Mouse (Mus musculus): ENCODE measurements around the gene Chrna9. TPM values are rescaled to one million over a fixed set of nuclear protein-coding genes. Genes with fewer than 3 reads are reported as not detected.

Chrna9 gene
- polyA plus RNA-seq, 1 experiment from 2014 or later = not detected

DNA sequence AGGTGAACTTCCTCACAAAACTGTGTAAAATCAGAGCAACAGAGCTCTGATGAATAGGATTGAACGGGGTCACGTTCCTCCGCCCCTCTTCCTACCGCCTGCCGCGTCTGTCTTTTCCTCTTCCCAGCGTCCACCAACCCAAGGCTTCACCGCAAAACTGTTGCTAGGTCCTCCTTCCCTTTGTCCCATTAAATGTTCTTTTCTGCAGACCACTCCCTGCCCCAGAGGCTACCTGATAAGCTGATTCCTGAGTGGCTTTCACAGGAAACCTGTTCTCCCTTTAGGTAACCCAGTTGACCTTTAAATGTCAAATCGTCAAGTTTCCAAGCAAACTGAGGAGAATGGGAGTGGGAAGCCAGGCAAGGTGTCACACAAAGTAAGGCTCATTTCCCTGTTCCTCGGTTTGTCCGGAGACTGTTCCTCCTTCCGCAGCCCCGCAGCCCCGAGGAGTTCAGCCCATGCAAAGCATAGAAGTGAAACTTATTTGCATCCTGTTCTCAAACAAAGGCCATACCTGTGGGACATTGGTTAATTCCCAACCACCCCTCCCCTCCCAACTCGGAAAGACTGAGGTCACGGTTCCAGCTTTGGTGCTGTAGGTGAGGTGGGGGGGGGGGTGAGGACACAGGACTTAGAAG, 70.4 kb downstream of the Chrna9 start:
- Histone ChIP-seq H3K4me2 (ENCODE audit: low read depth, low read length) (peak overlapping the region; percentile 60), H3K4me1 (ENCODE audit: insufficient read depth) (peaks cover 7% of the 10 kb centered on the region; the same call in 1 of the 2 replicates), H3K9ac (replicated peaks) (0 out of 2 replicates have a peak overlapping the region, but pooled peaks have one; percentile 13), H3K27me3 (ENCODE audit: insufficient read depth, low read length) (no peaks in the 10 kb centered on the region), H3K9me3 (ENCODE audit: low read length) (no peaks in the 10 kb centered on the region), H3K36me3 (replicated peaks; ENCODE audit: insufficient read depth, low read length) (no peaks in the 10 kb centered on the region), H3K27ac (ENCODE audit: low read depth) (peak overlapping the region; percentile 30; the same call in 1 of the 2 replicates), H3K4me3 (ENCODE audit: low read depth, low read length) (no peak overlapping the region)
- peak; percentile 45 for DNase-seq
- 24% methylated on average over 16 of the region's 16 CpGs for WGBS (ENCODE audit: insufficient replicate concordance)
- no peak for TF ChIP-seq CTCF (IDR thresholded peaks at IDR 0.05; ENCODE audit: low read depth)
- TF ChIP-seq EP300 (IDR thresholded peaks at IDR 0.05; ENCODE audit: low read depth) = no peak
- ATAC-seq = peak; percentile 81

DNA sequence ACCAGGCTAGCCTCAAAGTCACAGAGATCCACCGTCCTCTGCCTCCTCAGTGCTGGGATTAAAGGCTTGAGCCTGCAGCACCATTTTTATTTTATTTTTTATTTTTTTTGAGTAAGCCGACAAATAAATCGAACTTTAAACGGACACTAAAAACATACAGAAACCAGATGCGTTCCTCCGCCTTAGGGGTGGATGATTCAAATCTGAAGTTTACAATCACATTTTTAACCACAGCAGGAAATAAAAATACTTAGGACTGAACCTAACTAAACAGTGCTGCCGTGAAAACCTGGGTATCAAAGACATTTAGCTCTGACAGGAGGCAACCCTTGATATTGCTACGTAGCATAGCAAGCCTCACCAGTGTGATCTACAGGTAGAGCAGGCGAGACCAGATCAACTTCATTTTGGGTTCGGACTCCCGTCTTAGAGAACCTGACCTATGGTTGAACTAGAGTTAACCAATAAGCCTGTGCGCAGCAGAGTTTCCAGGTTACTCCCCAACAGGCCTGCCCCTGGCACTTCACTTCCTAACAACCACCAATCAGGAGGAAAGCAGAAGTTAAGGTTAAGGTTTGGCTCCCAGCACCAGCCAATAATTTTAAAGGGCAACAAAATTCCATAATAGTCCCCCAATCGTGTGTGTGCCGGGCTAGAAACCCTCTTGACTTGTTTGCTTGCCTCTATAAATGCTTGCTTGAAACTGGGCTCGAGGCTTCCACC, 73.7 kb downstream of the Chrna9 start:
- no peaks in the 10 kb centered on the region for H3K27me3 ChIP-seq (ENCODE audit: insufficient read depth, low read length)
- H3K27ac ChIP-seq (ENCODE audit: low read depth) = no peak overlapping the region
- no peak overlapping the region for H3K4me3 ChIP-seq (ENCODE audit: low read depth, low read length)
- no peak for ATAC-seq
- H3K9ac ChIP-seq (replicated peaks) = no peak overlapping the region
- no peak overlapping the region for H3K4me2 ChIP-seq (ENCODE audit: low read depth, low read length)
- H3K9me3 ChIP-seq (ENCODE audit: low read length) = no peaks in the 10 kb centered on the region
- TF ChIP-seq CTCF (IDR thresholded peaks at IDR 0.05; ENCODE audit: low read depth) = no peak
- WGBS (ENCODE audit: insufficient replicate concordance) = 80% methylated on average over 15 of the region's 15 CpGs
- peaks cover 7% of the 10 kb centered on the region; the same call in 1 of the 2 replicates for H3K4me1 ChIP-seq (ENCODE audit: insufficient read depth)
- DNase-seq = no peak
- H3K36me3 ChIP-seq (replicated peaks; ENCODE audit: insufficient read depth, low read length) = no peaks in the 10 kb centered on the region

DNA sequence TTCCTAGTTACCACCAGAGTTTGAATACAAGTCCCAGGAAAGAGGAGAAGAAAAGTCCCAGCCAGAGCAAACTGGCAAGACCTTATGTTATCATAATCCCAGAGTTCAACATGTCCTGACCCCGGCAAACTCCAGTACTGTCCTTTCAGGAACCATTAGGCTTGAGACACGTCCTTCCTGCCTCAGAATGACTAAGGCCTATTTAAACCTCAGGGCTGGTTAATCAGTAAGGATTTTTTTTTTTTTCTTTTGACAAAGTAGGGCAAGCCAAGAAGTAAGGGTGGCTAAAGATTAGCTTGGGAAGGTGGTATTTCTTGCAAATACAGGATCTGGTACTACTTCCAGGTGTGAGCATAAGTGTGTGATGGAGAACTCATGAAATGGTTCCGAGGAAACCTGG, 79.3 kb downstream of the Chrna9 start:
- no peak overlapping the region for H3K9ac ChIP-seq (replicated peaks)
- peaks cover 10% of the 10 kb centered on the region for H3K4me1 ChIP-seq (ENCODE audit: insufficient read depth)
- no peaks in the 10 kb centered on the region for H3K27me3 ChIP-seq (ENCODE audit: insufficient read depth, low read length)
- H3K4me3 ChIP-seq (ENCODE audit: low read depth, low read length) = no peak overlapping the region
- DNase-seq = no peak
- H3K36me3 ChIP-seq (replicated peaks; ENCODE audit: insufficient read depth, low read length) = peaks cover 6% of the 10 kb centered on the region
- ATAC-seq = peak; percentile 78
- H3K4me2 ChIP-seq (ENCODE audit: low read depth, low read length) = no peak overlapping the region
- WGBS (ENCODE audit: insufficient replicate concordance) = 46% methylated on average over 3 of the region's 3 CpGs
- H3K9me3 ChIP-seq (ENCODE audit: low read length) = no peaks in the 10 kb centered on the region
- H3K27ac ChIP-seq (ENCODE audit: low read depth) = peak overlapping the region; percentile 34; the same call in 1 of the 2 replicates
- no peak for TF ChIP-seq EP300 (IDR thresholded peaks at IDR 0.05; ENCODE audit: low read depth)
- no peak for TF ChIP-seq CTCF (IDR thresholded peaks at IDR 0.05; ENCODE audit: low read depth)

DNA sequence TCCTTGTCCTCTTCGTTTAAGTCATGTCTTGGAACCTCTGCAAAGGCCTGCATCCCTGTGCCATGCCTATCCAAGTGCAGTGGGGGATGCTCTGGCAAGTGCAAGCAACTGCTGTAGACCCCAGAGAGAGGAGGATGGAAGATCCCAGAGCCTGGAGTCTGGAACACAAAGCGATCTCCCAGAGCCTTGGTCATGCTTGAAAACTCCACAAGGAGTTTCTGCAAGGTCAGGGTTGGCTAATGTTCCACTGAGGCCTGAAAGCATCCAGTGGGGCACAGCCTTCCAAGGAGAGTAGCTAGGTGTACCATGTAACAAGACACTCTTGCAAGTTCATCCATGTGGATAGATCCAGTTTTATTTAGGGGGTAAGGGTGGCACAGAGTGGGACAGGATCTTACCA, 79.7 kb downstream of the Chrna9 start:
- DNase-seq (no peak), ATAC-seq (peak; percentile 16; the same call in 1 of the 2 replicates)
- peaks cover 10% of the 10 kb centered on the region for H3K4me1 ChIP-seq (ENCODE audit: insufficient read depth)
- no peak overlapping the region for H3K4me2 ChIP-seq (ENCODE audit: low read depth, low read length)
- peaks cover 10% of the 10 kb centered on the region for H3K36me3 ChIP-seq (replicated peaks; ENCODE audit: insufficient read depth, low read length)
- no peaks in the 10 kb centered on the region for H3K27me3 ChIP-seq (ENCODE audit: insufficient read depth, low read length)
- H3K9ac ChIP-seq (replicated peaks) = no peak overlapping the region
- peak overlapping the region; percentile 5; the same call in 1 of the 2 replicates for H3K27ac ChIP-seq (ENCODE audit: low read depth)
- TF ChIP-seq CTCF (IDR thresholded peaks at IDR 0.05; ENCODE audit: low read depth) (no peak), EP300 (IDR thresholded peaks at IDR 0.05; ENCODE audit: low read depth) (no peak)
- H3K4me3 ChIP-seq (ENCODE audit: low read depth, low read length) = no peak overlapping the region
- H3K9me3 ChIP-seq (ENCODE audit: low read length) = no peaks in the 10 kb centered on the region
- 63% methylated on average over 2 of the region's 2 CpGs for WGBS (ENCODE audit: insufficient replicate concordance)

DNA sequence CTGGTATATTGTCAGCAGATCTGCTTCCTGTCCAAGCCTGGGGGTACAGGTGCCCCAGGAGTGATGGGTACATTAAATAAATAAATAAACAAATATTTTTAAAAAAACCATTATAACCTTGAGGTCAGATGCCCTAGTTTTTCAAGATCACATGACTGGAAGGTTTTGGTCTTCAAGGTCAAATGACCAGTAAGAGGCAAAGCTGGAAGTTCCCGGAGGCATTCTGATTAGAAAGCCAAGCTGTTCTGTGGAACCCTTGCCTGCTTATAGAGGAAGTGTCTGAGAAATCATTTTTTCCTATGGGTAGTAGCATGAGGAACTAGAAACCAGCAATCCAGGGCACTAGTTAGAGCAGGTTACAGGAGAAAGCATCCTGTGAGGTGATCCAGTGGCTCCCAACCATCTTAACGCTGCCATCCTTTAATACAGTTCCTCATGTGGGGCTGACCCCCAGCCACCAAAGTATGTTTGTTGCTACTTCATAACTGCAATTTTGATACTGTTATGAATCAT, 80.8 kb downstream of the Chrna9 start:
- no peaks in the 10 kb centered on the region for H3K27me3 ChIP-seq (ENCODE audit: insufficient read depth, low read length)
- WGBS (ENCODE audit: insufficient replicate concordance) = 52% methylated on average over 2 of the region's 2 CpGs
- ATAC-seq = no peak

DNA sequence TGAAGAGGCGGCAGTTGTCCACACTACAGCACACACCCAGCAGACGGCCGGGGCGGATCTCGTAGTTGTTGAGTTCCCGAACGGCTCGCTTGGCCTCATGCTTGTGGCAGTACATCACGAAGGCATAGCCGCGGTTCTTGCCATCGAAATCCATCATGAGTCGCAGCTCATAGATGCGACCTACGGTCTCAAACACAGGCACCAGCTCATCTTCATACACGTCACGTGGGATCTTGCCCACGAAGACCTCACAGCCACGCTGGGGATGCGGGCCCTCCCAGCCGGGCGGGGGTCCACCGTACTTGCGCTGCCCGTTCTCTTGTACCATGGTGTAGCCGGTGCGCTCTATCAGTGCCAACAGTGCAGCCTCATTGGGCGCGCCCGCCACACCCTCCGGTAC, 92.1 kb downstream of the Chrna9 start:
- TF ChIP-seq EP300 (IDR thresholded peaks at IDR 0.05; ENCODE audit: low read depth) (no peak), CTCF (IDR thresholded peaks at IDR 0.05; ENCODE audit: low read depth) (no peak)
- Histone ChIP-seq H3K27me3 (ENCODE audit: insufficient read depth, low read length) (no peaks in the 10 kb centered on the region), H3K9me3 (ENCODE audit: low read length) (no peaks in the 10 kb centered on the region; the same call in 1 of the 2 replicates), H3K9ac (replicated peaks) (no peak overlapping the region), H3K4me3 (ENCODE audit: low read depth, low read length) (no peak overlapping the region), H3K4me2 (ENCODE audit: low read depth, low read length) (no peak overlapping the region), H3K4me1 (ENCODE audit: insufficient read depth) (0 out of 2 replicates have a peak, but pooled peaks cover under 1% of the 10 kb centered on the region), H3K27ac (ENCODE audit: low read depth) (no peak overlapping the region), H3K36me3 (replicated peaks; ENCODE audit: insufficient read depth, low read length) (peaks cover 41% of the 10 kb centered on the region)
- DNase-seq = no peak
- WGBS (ENCODE audit: insufficient replicate concordance) = 94% methylated on average over 31 of the region's 31 CpGs
- no peak for ATAC-seq

More for the DNA sequence above, 80.8 kb downstream of the Chrna9 start:
- Histone ChIP-seq H3K27ac (ENCODE audit: low read depth) (no peak overlapping the region), H3K36me3 (replicated peaks; ENCODE audit: insufficient read depth, low read length) (peaks cover 14% of the 10 kb centered on the region), H3K9me3 (ENCODE audit: low read length) (peaks cover 4% of the 10 kb centered on the region; the same call in 1 of the 2 replicates), H3K4me3 (ENCODE audit: low read depth, low read length) (no peak overlapping the region), H3K4me1 (ENCODE audit: insufficient read depth) (peaks cover 10% of the 10 kb centered on the region), H3K9ac (replicated peaks) (no peak overlapping the region), H3K4me2 (ENCODE audit: low read depth, low read length) (no peak overlapping the region)
- TF ChIP-seq EP300 (IDR thresholded peaks at IDR 0.05; ENCODE audit: low read depth) (no peak), CTCF (IDR thresholded peaks at IDR 0.05; ENCODE audit: low read depth) (no peak)
- DNase-seq = no peak

Small RNAs within 50 kb of the gene (microRNA-seq; reads per million reads assigned to microRNA genes)
- gene Gm25952 = not detected

Other genes with a start within 250 kb of the Chrna9 start
- gene Pds5a, start 236.6 kb upstream of the Chrna9 start, polyA plus RNA-seq (2015; fragmentation: Nextera tagmentation; extraction: Ambion mirVana) = 12.7 and 13.7 TPM in 2 replicates
- 4.6 and 5.1 TPM in 2 replicates for gene N4bp2, start 171.4 kb upstream of the Chrna9 start, polyA plus RNA-seq (2015; fragmentation: Nextera tagmentation; extraction: Ambion mirVana)
- 4.3 and 5.1 TPM in 2 replicates for gene Rhoh, start 73.7 kb upstream of the Chrna9 start, polyA plus RNA-seq (2015; fragmentation: Nextera tagmentation; extraction: Ambion mirVana)
- 0.20 TPM in 1 of 2 replicates, not detected in the other for gene 9130230L23Rik, start 69.4 kb downstream of the Chrna9 start, polyA plus RNA-seq (2015; fragmentation: Nextera tagmentation; extraction: Ambion mirVana)
- gene Rbm47, start 238.2 kb downstream of the Chrna9 start, polyA plus RNA-seq (2015; fragmentation: Nextera tagmentation; extraction: Ambion mirVana) = 20.5 and 22.8 TPM in 2 replicates

All from liver, postnatal 0 days (tissue).